In genomic region chr1:153946971-153947370, GRCm38 (mm10) we compare ENCODE assay signal across 19 mouse cellular contexts. TPM values are rescaled to one million over a fixed set of nuclear protein-coding genes. Genes with fewer than 3 reads are reported as not detected.
DNase-seq lines count a peak whose midpoint lies in the region; ATAC-seq lines count a peak whose summit lies in the region.
"Had no signal": no experiment of that assay in that cellular context is flagged by ENCODE, and none has a peak within 500 bp of the region (broad histone marks: within the 10 kb centered on the region; RNA-seq: fewer than 3 reads in every experiment).

No protein-coding gene starts in this region.

- H3K36me3 ChIP-seq in hindbrain, embryonic 14.5 days (replicated peaks; ENCODE audit: control insufficient read depth, insufficient read depth): no peaks in the 10 kb centered on the region
- no peaks in the 10 kb centered on the region for H3K36me3 ChIP-seq in hindbrain, embryonic 16.5 days (ENCODE audit: control insufficient read depth, insufficient read depth, low read length)
- no peaks in the 10 kb centered on the region for H3K36me3 ChIP-seq in midbrain, embryonic 14.5 days (ENCODE audit: control insufficient read depth, insufficient read depth, low read length)
- H3K36me3 ChIP-seq in midbrain, embryonic 15.5 days (replicated peaks): no peaks in the 10 kb centered on the region
- H3K36me3 ChIP-seq: embryonic facial prominence, embryonic 13.5 days; forebrain, embryonic 12.5 days; heart, embryonic 12.5 days; hindbrain, embryonic 12.5 days had no signal

- H3K27ac ChIP-seq in hindbrain, embryonic 14.5 days: no peak overlapping the region
- H3K27ac ChIP-seq in hindbrain, embryonic 16.5 days (ENCODE audit: low read depth, low read length): no peak overlapping the region
- no peak overlapping the region for H3K27ac ChIP-seq in midbrain, embryonic 14.5 days (replicated peaks; ENCODE audit: low read depth, low read length)
- no peak overlapping the region for H3K27ac ChIP-seq in midbrain, embryonic 15.5 days
- H3K27ac ChIP-seq: embryonic facial prominence, embryonic 13.5 days; forebrain, embryonic 12.5 days; hindbrain, embryonic 12.5 days had no signal

- DNase-seq in hindbrain, embryonic 14.5 days (ENCODE audit: low spot score): peak; percentile 38
- peak; percentile 18 for DNase-seq in midbrain, embryonic 14.5 days
- DNase-seq in retina, embryonic 14.5 days (ENCODE audit: low spot score): peak; percentile 64
- no peak for DNase-seq in thymus, postnatal 25 days
- DNase-seq: adrenal gland, adult 2 months; adrenal gland, postnatal 36 days; cerebellum, adult 11 months; cerebellum, adult 8-10 months; cerebellum, postnatal 14 days; gastrocnemius, postnatal 10 days had no signal

- ATAC-seq in hindbrain, embryonic 14.5 days (ENCODE audit: low FRiP score): no peak
- no peak for ATAC-seq in hindbrain, embryonic 16.5 days
- no peak for ATAC-seq in midbrain, embryonic 14.5 days (ENCODE audit: low FRiP score, low TSS enrichment)
- no peak for ATAC-seq in midbrain, embryonic 15.5 days (replicated peaks)
- ATAC-seq: forebrain, embryonic 16.5 days; inflammation-experienced regulatory T-cells, adult 6 months had no signal

- H3K4me1 ChIP-seq in hindbrain, embryonic 14.5 days (replicated peaks; ENCODE audit: control insufficient read depth, insufficient read depth, low read length): peaks cover 10% of the 10 kb centered on the region
- H3K4me1 ChIP-seq in hindbrain, embryonic 16.5 days (ENCODE audit: control insufficient read depth, insufficient read depth, low read depth, low read length): no peaks in the 10 kb centered on the region
- no peaks in the 10 kb centered on the region for H3K4me1 ChIP-seq in midbrain, embryonic 14.5 days (ENCODE audit: control insufficient read depth, insufficient read depth, low read length)
- peaks cover 4% of the 10 kb centered on the region; the same call in 1 of the 2 replicates for H3K4me1 ChIP-seq in midbrain, embryonic 15.5 days
- H3K4me1 ChIP-seq: embryonic facial prominence, embryonic 13.5 days; heart, embryonic 12.5 days had no signal

- no peaks in the 10 kb centered on the region for H3K27me3 ChIP-seq in hindbrain, embryonic 14.5 days (ENCODE audit: control insufficient read depth, insufficient read depth, low read length)
- no peaks in the 10 kb centered on the region for H3K27me3 ChIP-seq in hindbrain, embryonic 16.5 days (replicated peaks; ENCODE audit: control insufficient read depth, insufficient read depth, low read length)
- no peaks in the 10 kb centered on the region for H3K27me3 ChIP-seq in midbrain, embryonic 14.5 days (ENCODE audit: control insufficient read depth, insufficient read depth, low read length)
- H3K27me3 ChIP-seq in midbrain, embryonic 15.5 days (replicated peaks): no peaks in the 10 kb centered on the region
- H3K27me3 ChIP-seq: embryonic facial prominence, embryonic 13.5 days; forebrain, embryonic 12.5 days; heart, embryonic 12.5 days; hindbrain, embryonic 12.5 days had no signal

- WGBS in hindbrain, embryonic 14.5 days: 12% methylated on average over 7 of the region's 7 CpGs
- 14% methylated on average over 7 of the region's 7 CpGs for WGBS in hindbrain, embryonic 16.5 days
- WGBS in midbrain, embryonic 14.5 days: 17% methylated on average over 7 of the region's 7 CpGs
- 28% methylated on average over 7 of the region's 7 CpGs for WGBS in midbrain, embryonic 15.5 days

- no peak overlapping the region for H3K4me2 ChIP-seq in hindbrain, embryonic 14.5 days (replicated peaks)
- H3K4me2 ChIP-seq in hindbrain, embryonic 16.5 days (ENCODE audit: low read length): no peak overlapping the region
- no peak overlapping the region for H3K4me2 ChIP-seq in midbrain, embryonic 14.5 days (ENCODE audit: low read length)
- no peak overlapping the region for H3K4me2 ChIP-seq in midbrain, embryonic 15.5 days
- H3K4me2 ChIP-seq: embryonic facial prominence, embryonic 13.5 days; forebrain, embryonic 12.5 days; heart, embryonic 12.5 days; hindbrain, embryonic 12.5 days had no signal

- H3K4me3 ChIP-seq in hindbrain, embryonic 14.5 days (replicated peaks; ENCODE audit: low read length): no peak overlapping the region
- no peak overlapping the region for H3K4me3 ChIP-seq in hindbrain, embryonic 16.5 days (ENCODE audit: low read length)
- H3K4me3 ChIP-seq in midbrain, embryonic 14.5 days (replicated peaks; ENCODE audit: low read depth, low read length): no peak overlapping the region
- H3K4me3 ChIP-seq in midbrain, embryonic 15.5 days: no peak overlapping the region
- H3K4me3 ChIP-seq: embryonic facial prominence, embryonic 13.5 days; forebrain, embryonic 12.5 days; heart, embryonic 12.5 days; hindbrain, embryonic 12.5 days had no signal

- H3K9me3 ChIP-seq in hindbrain, embryonic 14.5 days (ENCODE audit: control insufficient read depth, low read length): no peaks in the 10 kb centered on the region
- no peaks in the 10 kb centered on the region for H3K9me3 ChIP-seq in hindbrain, embryonic 16.5 days (ENCODE audit: control insufficient read depth, low read length)
- H3K9me3 ChIP-seq in midbrain, embryonic 14.5 days (ENCODE audit: control insufficient read depth, low read length): no peaks in the 10 kb centered on the region
- H3K9me3 ChIP-seq in midbrain, embryonic 15.5 days: no peaks in the 10 kb centered on the region
- H3K9me3 ChIP-seq: embryonic facial prominence, embryonic 13.5 days; forebrain, embryonic 12.5 days; heart, embryonic 12.5 days; hindbrain, embryonic 12.5 days had no signal

- no peak overlapping the region for H3K9ac ChIP-seq in hindbrain, embryonic 14.5 days
- H3K9ac ChIP-seq in hindbrain, embryonic 16.5 days (ENCODE audit: low read depth, low read length): no peak overlapping the region
- H3K9ac ChIP-seq in midbrain, embryonic 14.5 days (replicated peaks; ENCODE audit: low read length): no peak overlapping the region
- H3K9ac ChIP-seq in midbrain, embryonic 15.5 days: no peak overlapping the region
- H3K9ac ChIP-seq: embryonic facial prominence, embryonic 13.5 days; forebrain, embryonic 12.5 days; heart, embryonic 12.5 days; hindbrain, embryonic 12.5 days had no signal

RNA-seq across cellular contexts. Expression of gene Teddm2, which starts 46.9 kb away (rescaled TPM):
- 0.98 and 1.4 TPM in 2 replicates for polyA plus RNA-seq in hindbrain, embryonic 14.5 days (2014; fragmentation: Nextera tagmentation; extraction: Ambion mirVana)
- polyA plus RNA-seq in hindbrain, embryonic 16.5 days (2015; fragmentation: Nextera tagmentation; extraction: Ambion mirVana): 1.4 and 1.5 TPM in 2 replicates
- 0.80 and 0.94 TPM in 2 replicates for polyA plus RNA-seq in midbrain, embryonic 14.5 days (2014; fragmentation: Nextera tagmentation; extraction: Ambion mirVana)
- polyA plus RNA-seq in midbrain, embryonic 15.5 days (2015; fragmentation: Nextera tagmentation; extraction: Ambion mirVana): 1.4 and 1.7 TPM in 2 replicates

RNA-seq across cellular contexts. Expression of gene Glul, which starts 47.2 kb away (rescaled TPM):
- polyA plus RNA-seq in hindbrain, embryonic 14.5 days (2014; fragmentation: Nextera tagmentation; extraction: Ambion mirVana): 199 and 206 TPM in 2 replicates
- 217 and 248 TPM in 2 replicates for polyA plus RNA-seq in hindbrain, embryonic 16.5 days (2015; fragmentation: Nextera tagmentation; extraction: Ambion mirVana)
- 130 and 155 TPM in 2 replicates for polyA plus RNA-seq in midbrain, embryonic 14.5 days (2014; fragmentation: Nextera tagmentation; extraction: Ambion mirVana)
- 174 and 190 TPM in 2 replicates for polyA plus RNA-seq in midbrain, embryonic 15.5 days (2015; fragmentation: Nextera tagmentation; extraction: Ambion mirVana)

RNA-seq across cellular contexts. Expression of gene Teddm1a, which starts 55.4 kb away (rescaled TPM):
- polyA plus RNA-seq in hindbrain, embryonic 14.5 days (2014; fragmentation: Nextera tagmentation; extraction: Ambion mirVana): not detected in 2 replicates
- not detected in 2 replicates for polyA plus RNA-seq in hindbrain, embryonic 16.5 days (2015; fragmentation: Nextera tagmentation; extraction: Ambion mirVana)
- not detected in 2 replicates for polyA plus RNA-seq in midbrain, embryonic 14.5 days (2014; fragmentation: Nextera tagmentation; extraction: Ambion mirVana)
- not detected in 2 replicates for polyA plus RNA-seq in midbrain, embryonic 15.5 days (2015; fragmentation: Nextera tagmentation; extraction: Ambion mirVana)
- polyA plus RNA-seq: adrenal gland, adult 2 months; embryonic facial prominence, embryonic 13.5 days; forebrain, embryonic 12.5 days; heart, embryonic 12.5 days; heart, embryonic 16.5 days; hindbrain, embryonic 12.5 days had no signal
